In genomic region chr11:108845971-108846370, GRCm38 (mm10) we compare ENCODE assay signal across 18 mouse cellular contexts.
DNase-seq lines count a peak whose midpoint lies in the region; ATAC-seq and TF ChIP-seq lines count a peak whose summit lies in the region.
"Had no signal": no experiment of that assay in that cellular context is flagged by ENCODE, and none has a peak within 500 bp of the region (broad histone marks: within the 10 kb centered on the region; RNA-seq: fewer than 3 reads in every experiment).

No protein-coding gene starts in this region.

- peak; percentile 11 for DNase-seq in gastrocnemius, adult 18-20 months (ENCODE audit: low spot score)
- no peak for DNase-seq in gastrocnemius, postnatal 4 days (ENCODE audit: low spot score in 2 of 2)
- peak; percentile 87 for DNase-seq in liver, adult 2 months (ENCODE audit: extremely low read depth, low read depth, low spot score)
- no peak for DNase-seq in liver, embryonic 11.5 days (ENCODE audit: low spot score)
- DNase-seq in lung, postnatal 36 days = peak; percentile 55
- no peak for DNase-seq in testis, postnatal 14 days (ENCODE audit: low spot score)
- DNase-seq in left cerebral cortex, adult 11 months (ENCODE audit: low spot score) = no peak
- DNase-seq: cerebellum, adult 9-10 months; kidney, adult 11 months; kidney, postnatal 25 days; right cerebral cortex, adult 18-20 months; thymus, postnatal 36 days had no signal

- no peak overlapping the region for H3K9ac ChIP-seq in liver, adult 2 months (ENCODE audit: low read depth, low read length)
- no peak overlapping the region for H3K9ac ChIP-seq in liver, embryonic 11.5 days (ENCODE audit: low read depth, low read length)
- H3K9ac ChIP-seq: forebrain, embryonic 15.5 days; liver, embryonic 14.5 days; neural tube, embryonic 13.5 days had no signal

- no peaks in the 10 kb centered on the region for H3K79me2 ChIP-seq in liver, adult 2 months (ENCODE audit: control insufficient read depth, insufficient read depth, low read length)

- TF ChIP-seq POLR2A in liver, adult 2 months (IDR thresholded peaks at IDR 0.05; ENCODE audit: extremely low read depth, insufficient read depth, low read length) = no peak

- peaks cover 5% of the 10 kb centered on the region; the same call in 1 of the 2 replicates for H3K4me1 ChIP-seq in liver, adult 2 months (ENCODE audit: control insufficient read depth, insufficient read depth, low read length)
- H3K4me1 ChIP-seq in liver, embryonic 11.5 days (replicated peaks; ENCODE audit: control insufficient read depth, insufficient read depth, low read length) = no peaks in the 10 kb centered on the region
- no peaks in the 10 kb centered on the region for H3K4me1 ChIP-seq in brown adipose tissue, adult 24 weeks (ENCODE audit: control insufficient read depth, insufficient read depth, insufficient read length, low read length)
- H3K4me1 ChIP-seq: forebrain, embryonic 15.5 days; neural tube, embryonic 13.5 days had no signal

- no peak overlapping the region for H3K4me2 ChIP-seq in liver, embryonic 11.5 days
- H3K4me2 ChIP-seq: forebrain, embryonic 15.5 days; midbrain, embryonic 11.5 days; neural tube, embryonic 13.5 days had no signal

- 23% methylated on average over 2 of the region's 2 CpGs for WGBS in liver, adult 2 months
- 65% methylated on average over 2 of the region's 2 CpGs for WGBS in liver, embryonic 11.5 days

- no peak overlapping the region for H3K27ac ChIP-seq in liver, adult 2 months (replicated peaks; ENCODE audit: insufficient read depth, low read depth, low read length)
- H3K27ac ChIP-seq in liver, embryonic 11.5 days (ENCODE audit: low read depth, low read length) = no peak overlapping the region
- H3K27ac ChIP-seq in brown adipose tissue, adult 24 weeks (replicated peaks; ENCODE audit: low read depth, low read length) = peak overlapping the region; percentile 12; the same call in 1 of the 2 replicates
- H3K27ac ChIP-seq: forebrain, embryonic 15.5 days; liver, embryonic 14.5 days; macrophage; neural tube, embryonic 13.5 days had no signal

- no peak for ATAC-seq in liver, embryonic 11.5 days (replicated peaks; ENCODE audit: low FRiP score)
- ATAC-seq: forebrain, embryonic 15.5 days had no signal

- H3K36me3 ChIP-seq in liver, adult 2 months (ENCODE audit: control insufficient read depth, insufficient read depth, low read length) = no peaks in the 10 kb centered on the region
- H3K36me3 ChIP-seq in liver, embryonic 11.5 days (ENCODE audit: control insufficient read depth, insufficient read depth, low read length) = no peaks in the 10 kb centered on the region
- H3K36me3 ChIP-seq: forebrain, embryonic 15.5 days; neural tube, embryonic 13.5 days had no signal

- H3K4me3 ChIP-seq in liver, adult 2 months (ENCODE audit: insufficient read depth, low read depth, low read length) = no peak overlapping the region
- no peak overlapping the region for H3K4me3 ChIP-seq in liver, embryonic 11.5 days (ENCODE audit: low read depth, low read length)
- 0 out of 2 replicates have a peak overlapping the region, but pooled peaks have one; percentile 8 for H3K4me3 ChIP-seq in brown adipose tissue, adult 24 weeks (ENCODE audit: insufficient read depth, low read depth, low read length)
- H3K4me3 ChIP-seq: forebrain, embryonic 15.5 days; neural tube, embryonic 13.5 days had no signal

- no peaks in the 10 kb centered on the region for H3K9me3 ChIP-seq in liver, embryonic 11.5 days (ENCODE audit: control insufficient read depth, low read length)
- H3K9me3 ChIP-seq: forebrain, embryonic 15.5 days; neural tube, embryonic 13.5 days had no signal

- no peak for TF ChIP-seq CTCF in liver, adult 2 months (IDR thresholded peaks at IDR 0.05; ENCODE audit: low read depth, low read length)

- H3K27me3 ChIP-seq in liver, adult 2 months (ENCODE audit: control insufficient read depth, insufficient read depth, low read length) = no peaks in the 10 kb centered on the region
- H3K27me3 ChIP-seq in liver, embryonic 11.5 days (replicated peaks; ENCODE audit: control insufficient read depth, insufficient read depth, low read length) = no peaks in the 10 kb centered on the region
- H3K27me3 ChIP-seq: forebrain, embryonic 15.5 days; neural tube, embryonic 13.5 days had no signal

Comparison
In these comparisons a context has a peak if more than half of its experiments do, and no peak if none do; other contexts are left out.
1. DNase-seq: peak in gastrocnemius, adult 18-20 months (single experiment), liver, adult 2 months (single experiment) and lung, postnatal 36 days (single experiment); none in gastrocnemius, postnatal 4 days (0 of 2), liver, embryonic 11.5 days (single experiment), testis, postnatal 14 days (single experiment) and left cerebral cortex, adult 11 months (single experiment).